Mouse (Mus musculus) embryo, embryonic 10 days (tissue): ENCODE data around the gene Ankzf1.
A peak's percentile ranks its signal among the peaks of the same experiment; 100 is the strongest.

Experiments
- DNase-seq: peaks from one replicate; pipeline ENCODE4 v3.0.0-alpha.2; 2015; ENCODE audit warnings: low spot score

Gene Ankzf1

GRCm38 (mm10) chr1:75191622-75192402, at the start of gene Ankzf1, which contains the start of gene Atg9a:
TSS of gene Ankzf1 (plus strand) at chr1:75192151.
TSS of gene Atg9a (minus strand) at chr1:75192196.
- peak; percentile 98 for DNase-seq

- peak; percentile 99 for DNase-seq
These were observed 49.4 kb upstream of the Ankzf1 start, which contains the start of the genes Cnppd1 and Retreg2 for GRCm38 (mm10) chr1:75142301-75143261. TSS of gene Cnppd1 (minus strand) at chr1:75142711. TSS of gene Retreg2 (plus strand) at chr1:75142778.

GRCm38 (mm10) chr1:75145589-75145988, 46.4 kb upstream of the Ankzf1 start:
- no peak for DNase-seq

GRCm38 (mm10) chr1:75147411-75148135, 44.4 kb upstream of the Ankzf1 start:
- no peak for DNase-seq

- DNase-seq = no peak
These were observed 43.2 kb upstream of the Ankzf1 start for GRCm38 (mm10) chr1:75148727-75149126.

GRCm38 (mm10) chr1:75155837-75156236, 36.1 kb upstream of the Ankzf1 start:
- no peak for DNase-seq

- DNase-seq = no peak
These were observed 33.0 kb upstream of the Ankzf1 start for GRCm38 (mm10) chr1:75158990-75159389.

GRCm38 (mm10) chr1:75159540-75160255, 32.3 kb upstream of the Ankzf1 start:
- DNase-seq = no peak

GRCm38 (mm10) chr1:75160256-75160617, 31.7 kb upstream of the Ankzf1 start:
- DNase-seq = no peak

GRCm38 (mm10) chr1:75168093-75168471, 23.9 kb upstream of the Ankzf1 start:
- DNase-seq = no peak

GRCm38 (mm10) chr1:75168472-75169464, 23.2 kb upstream of the Ankzf1 start, which contains the start of gene Zfand2b:
TSS of gene Zfand2b (plus strand) at chr1:75168646.
- peak; percentile 98 for DNase-seq

GRCm38 (mm10) chr1:75179334-75180104, 12.4 kb upstream of the Ankzf1 start:
- no peak for DNase-seq

- peak; percentile 96 for DNase-seq
These were observed 11.8 kb upstream of the Ankzf1 start, which contains the start of gene Abcb6 for GRCm38 (mm10) chr1:75180105-75180590. TSS of gene Abcb6 (minus strand) at chr1:75180392.

GRCm38 (mm10) chr1:75180741-75181140, 11.2 kb upstream of the Ankzf1 start:
- no peak for DNase-seq

GRCm38 (mm10) chr1:75181377-75181870, 10.5 kb upstream of the Ankzf1 start:
- DNase-seq = no peak

- DNase-seq = no peak
These were observed 9.8 kb upstream of the Ankzf1 start for GRCm38 (mm10) chr1:75182160-75182559.

- DNase-seq = no peak
These were observed 6.5 kb upstream of the Ankzf1 start for GRCm38 (mm10) chr1:75185495-75185894.

- no peak for DNase-seq
These were observed 4.8 kb upstream of the Ankzf1 start for GRCm38 (mm10) chr1:75187126-75187525.
